Mouse (Mus musculus): ENCODE results near the gene Olfr1395.

DNA sequence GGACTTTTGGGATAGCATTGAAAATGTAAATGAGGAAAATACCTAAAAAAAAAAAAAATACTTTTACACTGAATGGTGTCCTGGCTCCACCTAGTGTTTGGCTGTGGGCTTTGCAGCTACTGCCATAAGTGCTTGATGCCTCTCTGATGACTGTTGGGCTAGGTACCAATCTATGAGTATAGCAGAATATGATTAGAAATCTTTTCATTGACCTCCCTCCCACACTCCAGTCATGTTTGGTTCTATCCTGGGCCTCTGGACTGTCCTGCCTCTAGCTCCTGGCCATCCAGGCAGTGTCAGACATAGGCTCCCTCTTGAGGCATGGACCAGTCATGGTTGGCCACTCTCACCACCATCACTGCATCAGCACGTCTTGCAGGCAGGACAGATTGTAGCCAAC lies 33.2 kb upstream of the Olfr1395 start:
- no peak for TF ChIP-seq EP300 (IDR thresholded peaks at IDR 0.05; ENCODE audit: low read depth)
- peak; percentile 76 for TF ChIP-seq CTCF (IDR thresholded peaks at IDR 0.05; ENCODE audit: low read depth)

Data from liver, embryonic 14.5 days (tissue).